Mouse (Mus musculus): ENCODE data around the gene Cdon.
"Not testable (repeated sequence)": the region's sequence is repeated elsewhere in the genome, so short reads cannot be mapped to it uniquely, and the experiment has no call there.

Cdon gene

DNA sequence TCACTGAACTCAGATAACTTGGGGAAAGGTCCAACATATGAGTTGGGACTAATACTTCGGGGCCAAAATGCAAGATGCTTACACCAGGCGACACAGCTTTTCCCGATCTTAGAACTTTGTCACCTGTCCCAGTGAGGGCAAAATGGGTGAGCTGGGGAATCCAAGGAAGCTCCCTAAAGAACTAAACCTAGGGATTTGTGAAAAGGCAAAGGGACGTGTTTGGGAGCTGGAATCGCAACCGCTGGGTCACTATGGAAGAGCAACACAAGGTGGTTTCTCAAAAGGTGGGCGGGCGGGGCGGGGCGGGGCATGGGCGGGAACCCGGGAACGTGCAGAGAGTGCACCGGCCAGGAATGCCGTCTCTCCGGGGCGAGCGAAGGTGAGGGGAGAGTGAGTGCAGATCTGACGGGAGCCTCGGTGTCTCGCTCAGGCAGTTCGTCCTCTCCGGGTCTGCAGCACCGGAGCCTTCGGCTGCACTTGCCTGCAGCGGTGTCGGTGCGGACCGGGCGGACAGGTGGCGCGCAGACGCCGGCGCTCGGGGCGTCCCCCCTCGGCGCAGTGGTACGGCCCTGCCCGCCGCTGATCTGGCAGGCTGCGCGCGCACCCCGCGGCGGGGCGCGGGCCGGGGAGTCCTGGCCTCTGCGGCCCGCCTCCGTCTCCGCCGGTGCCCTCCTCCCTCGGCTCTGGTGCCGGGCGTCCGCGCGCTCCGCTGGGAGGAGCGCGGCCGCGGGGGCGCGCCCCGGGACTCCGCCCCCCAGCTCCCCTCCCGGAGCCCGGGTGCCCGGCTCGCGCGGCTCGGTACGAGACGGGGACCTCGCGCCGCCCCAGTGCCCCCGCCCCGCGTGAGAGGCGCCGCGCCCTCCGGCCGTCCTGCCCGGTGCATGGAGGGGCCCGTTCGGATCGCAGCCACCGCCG lies at the start of gene Cdon:
Cdon (plus strand) TSS at position 324 of the 915 bp plus-strand sequence.
- DNase-seq (ENCODE audit: low read depth in 2 of 2, low spot score in 2 of 2), result peak; percentile 79 to 81

DNA sequence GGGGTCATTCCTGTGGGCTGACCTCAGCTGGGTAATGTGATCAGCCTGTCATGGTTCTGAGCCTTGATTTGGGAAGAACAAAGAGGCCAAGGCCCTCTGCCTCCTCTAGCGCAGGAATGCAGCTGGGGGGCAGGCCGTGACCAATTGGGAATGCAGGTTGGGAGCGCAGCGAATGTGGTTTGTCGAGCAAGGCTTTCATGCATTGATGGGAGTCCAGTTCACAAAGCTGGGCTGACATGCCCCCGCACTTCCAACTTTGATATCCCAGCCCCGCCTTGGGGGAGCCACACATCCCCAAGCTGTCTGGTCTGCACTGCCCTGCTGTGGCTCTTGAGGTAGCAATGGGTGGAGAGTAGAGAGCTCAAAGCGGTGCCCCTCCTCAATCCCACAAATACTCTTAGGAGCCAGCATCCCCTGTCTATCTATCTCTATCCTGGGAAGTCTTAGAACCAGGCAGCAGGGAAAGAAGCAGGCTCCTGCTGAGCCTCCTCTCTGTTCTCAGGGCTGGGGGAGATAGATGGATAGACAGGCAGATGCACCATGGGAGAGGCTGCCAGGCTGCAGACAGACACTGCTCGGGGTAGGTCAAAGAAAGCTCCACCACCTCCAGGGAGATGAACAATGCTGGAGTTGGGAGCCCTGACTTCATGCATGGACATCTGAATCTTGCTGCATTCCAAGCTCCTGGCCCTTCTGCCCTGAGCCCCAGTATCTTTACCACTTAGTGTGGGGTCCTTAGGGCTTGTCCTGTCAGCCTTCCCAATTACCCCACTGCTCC lies 48.4 kb upstream of the Cdon start:
- DNase-seq (ENCODE audit: low read depth in 2 of 2, low spot score in 2 of 2), result no peak

DNA sequence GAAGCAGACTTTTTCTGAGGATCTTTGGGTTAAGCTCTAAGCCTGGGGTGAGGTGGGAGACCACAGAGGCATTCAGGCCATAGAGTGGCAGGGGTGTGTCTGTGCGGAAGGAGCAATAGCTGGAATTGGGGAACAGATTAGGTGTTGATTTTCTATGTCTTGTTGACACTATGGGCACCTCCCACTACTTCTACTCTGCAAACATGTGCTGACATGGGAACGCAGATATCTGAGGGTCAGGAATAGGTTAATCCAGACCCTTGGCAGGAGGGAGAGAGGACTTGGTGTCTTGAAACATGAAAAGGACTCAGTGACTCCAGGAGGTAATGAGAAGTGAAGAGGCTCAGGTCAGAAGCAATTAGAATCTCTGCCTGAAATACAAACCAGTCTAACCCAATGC lies 43.0 kb upstream of the Cdon start:
- no peak for DNase-seq (ENCODE audit: low read depth in 2 of 2, low spot score in 2 of 2)

DNA sequence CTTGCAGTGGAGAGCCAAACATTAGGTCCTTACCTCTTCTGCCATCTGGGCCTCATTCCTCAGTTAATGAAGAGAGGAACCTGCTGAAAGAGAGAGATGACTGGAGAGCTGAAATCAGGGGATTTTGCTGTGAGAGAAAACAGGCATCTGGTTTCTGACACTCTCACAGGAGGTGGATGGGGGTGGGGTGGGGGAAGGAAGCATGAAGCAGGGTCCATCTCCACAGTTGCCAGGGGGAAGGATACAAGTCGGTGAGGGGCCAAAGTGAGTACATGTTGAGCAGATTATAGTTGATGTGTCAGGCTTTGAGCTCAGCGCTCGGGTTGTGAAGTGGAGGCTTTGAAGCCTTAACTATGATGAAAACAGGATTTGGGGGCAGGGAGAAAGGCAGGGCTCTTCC lies 41.9 kb upstream of the Cdon start:
- no peak for DNase-seq (ENCODE audit: low read depth in 2 of 2, low spot score in 2 of 2)

DNA sequence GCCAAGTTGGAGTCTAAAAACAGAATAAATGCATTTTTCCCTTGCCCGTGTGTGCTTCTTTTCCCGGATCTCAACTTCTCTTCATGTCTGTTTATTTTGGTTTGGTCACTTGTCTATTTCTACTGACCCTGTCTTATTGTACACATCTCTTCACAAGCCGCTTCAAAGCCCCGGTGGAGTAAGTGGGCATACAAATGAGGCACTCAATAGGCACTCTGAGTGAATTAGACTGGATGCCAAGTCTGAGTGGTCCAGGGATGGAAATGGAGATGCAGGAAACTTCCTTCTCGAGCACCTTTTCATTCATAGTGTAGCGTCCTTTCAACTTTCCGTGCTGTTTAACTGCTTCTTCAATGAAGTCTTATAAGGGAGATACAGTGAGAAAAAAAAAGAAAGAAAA lies 21.0 kb upstream of the Cdon start:
- no peak for DNase-seq (ENCODE audit: low read depth in 2 of 2, low spot score in 2 of 2)

DNA sequence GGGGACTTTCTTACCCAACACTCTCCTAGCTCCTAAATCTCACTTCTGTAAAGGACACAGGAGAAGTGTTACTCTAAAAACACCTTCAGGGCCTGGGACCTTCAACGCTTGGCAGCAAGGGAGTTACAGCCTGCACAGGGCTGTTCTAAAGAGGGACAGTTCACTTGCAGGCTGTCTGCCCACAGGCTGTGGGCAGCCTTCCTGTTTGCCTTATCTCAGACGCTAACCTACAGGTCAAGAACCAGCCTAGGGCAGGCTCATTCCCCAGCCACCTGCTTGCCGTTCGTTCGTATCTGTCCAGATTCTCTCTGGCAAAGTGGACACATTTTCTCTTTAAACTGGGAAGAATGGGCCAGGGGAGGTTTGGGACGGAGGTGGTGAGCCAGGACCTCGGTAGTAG lies 20.5 kb upstream of the Cdon start:
- no peak for DNase-seq (ENCODE audit: low read depth in 2 of 2, low spot score in 2 of 2)

DNA sequence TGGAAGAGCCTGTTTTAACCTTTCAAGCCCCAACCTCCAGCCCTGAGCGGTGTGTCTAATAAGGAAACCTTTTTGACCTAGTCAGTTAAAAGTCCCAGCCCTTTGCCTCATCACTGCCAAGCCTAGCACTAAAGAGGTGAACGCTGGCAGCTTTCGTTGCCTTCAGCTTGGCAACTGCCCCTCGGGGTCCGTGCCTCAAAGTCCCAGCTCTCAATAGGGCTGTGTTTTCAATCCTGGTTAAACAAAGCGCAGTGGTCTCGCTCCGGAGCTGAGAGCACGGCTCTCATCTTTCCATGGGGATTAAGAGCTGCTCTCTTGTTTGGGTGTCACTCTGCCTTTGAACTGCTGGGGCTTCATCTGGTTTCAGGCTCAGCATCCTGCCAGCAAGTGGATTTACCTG lies 20.1 kb upstream of the Cdon start:
- no peak for DNase-seq (ENCODE audit: low read depth in 2 of 2, low spot score in 2 of 2)

DNA sequence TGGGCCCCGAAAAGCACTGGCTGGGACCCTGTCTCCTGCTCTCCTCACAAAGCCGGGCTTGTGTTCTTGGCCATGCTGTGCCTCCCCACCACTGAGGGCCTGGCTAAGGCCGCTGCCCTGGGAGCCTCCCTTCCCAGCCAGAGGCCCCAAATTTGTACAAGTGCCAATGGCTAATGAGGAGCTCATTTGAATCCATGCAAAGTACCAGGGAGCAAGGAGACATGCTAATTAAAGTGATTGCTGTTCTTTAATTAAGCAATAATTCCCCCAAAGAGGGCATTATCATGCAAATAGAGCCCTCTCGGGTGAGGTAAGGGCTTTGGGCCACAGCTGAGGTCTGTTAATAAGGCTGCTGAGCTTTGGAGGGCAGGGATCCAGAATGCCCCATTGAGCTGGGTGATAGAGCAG lies 18.3 kb upstream of the Cdon start:
- DNase-seq (ENCODE audit: low read depth in 2 of 2, low spot score in 2 of 2), result no peak

DNA sequence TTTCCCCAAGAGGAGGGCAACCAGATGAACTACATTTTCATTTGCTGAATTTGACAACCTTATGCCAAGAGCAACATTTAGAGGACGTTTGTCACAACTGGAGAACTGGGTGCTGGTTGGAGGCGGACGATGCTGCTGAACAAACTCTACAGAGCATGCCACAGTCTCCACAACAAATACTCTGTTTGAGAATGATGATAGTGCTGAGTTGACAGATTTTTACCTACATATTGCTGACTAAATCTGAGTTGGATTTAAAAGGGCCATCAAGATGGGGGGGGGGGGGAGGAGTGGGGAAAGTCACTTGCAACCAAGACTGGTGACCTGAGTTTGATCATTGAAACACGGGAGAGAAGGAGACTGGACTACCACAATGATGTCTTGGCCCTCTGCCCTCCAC lies 17.4 kb upstream of the Cdon start:
- no peak for DNase-seq (ENCODE audit: low read depth in 2 of 2, low spot score in 2 of 2)

DNA sequence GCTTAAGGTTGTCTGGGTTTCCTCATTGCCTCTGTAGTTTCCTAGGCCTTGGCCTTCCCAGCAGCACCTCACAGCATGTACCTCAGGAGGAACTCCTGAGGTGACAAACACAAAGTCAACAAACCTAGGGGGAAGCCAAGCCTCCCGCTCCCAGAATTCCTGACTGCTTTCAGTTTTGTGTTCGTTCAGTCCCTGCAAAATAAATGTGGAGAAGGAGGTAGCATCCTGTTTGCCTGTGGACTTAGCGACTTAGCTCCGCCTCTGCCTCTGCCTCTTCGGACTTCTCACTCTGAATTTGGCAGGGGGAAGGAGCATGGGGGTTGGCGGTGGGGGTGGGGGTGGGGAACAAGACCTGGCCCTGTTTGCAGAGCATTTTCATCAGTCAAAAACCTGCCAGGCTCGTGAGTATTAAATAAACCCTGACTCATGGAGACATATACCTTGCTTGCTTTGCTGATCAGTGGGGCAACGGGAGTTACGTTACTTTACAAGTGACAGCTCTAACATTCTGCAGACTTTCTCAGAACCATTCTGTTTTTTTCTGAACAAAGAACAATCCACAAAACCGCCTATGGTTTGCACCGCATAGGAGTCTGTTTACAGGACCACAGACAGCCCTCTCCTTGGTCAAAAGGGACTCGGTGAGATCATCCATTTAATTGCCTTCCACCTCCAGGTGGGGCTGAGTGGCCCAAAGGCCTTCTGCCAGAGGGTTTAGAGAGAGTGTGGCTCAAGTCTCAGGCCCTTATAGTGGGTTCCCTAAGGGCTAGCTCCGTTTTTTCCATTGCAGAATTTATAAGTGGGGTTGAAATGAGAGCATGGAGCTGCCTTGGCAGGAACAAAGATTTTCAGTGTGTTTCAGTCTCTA lies 15.7 kb upstream of the Cdon start:
- no peak for DNase-seq (ENCODE audit: low read depth in 2 of 2, low spot score in 2 of 2)

DNA sequence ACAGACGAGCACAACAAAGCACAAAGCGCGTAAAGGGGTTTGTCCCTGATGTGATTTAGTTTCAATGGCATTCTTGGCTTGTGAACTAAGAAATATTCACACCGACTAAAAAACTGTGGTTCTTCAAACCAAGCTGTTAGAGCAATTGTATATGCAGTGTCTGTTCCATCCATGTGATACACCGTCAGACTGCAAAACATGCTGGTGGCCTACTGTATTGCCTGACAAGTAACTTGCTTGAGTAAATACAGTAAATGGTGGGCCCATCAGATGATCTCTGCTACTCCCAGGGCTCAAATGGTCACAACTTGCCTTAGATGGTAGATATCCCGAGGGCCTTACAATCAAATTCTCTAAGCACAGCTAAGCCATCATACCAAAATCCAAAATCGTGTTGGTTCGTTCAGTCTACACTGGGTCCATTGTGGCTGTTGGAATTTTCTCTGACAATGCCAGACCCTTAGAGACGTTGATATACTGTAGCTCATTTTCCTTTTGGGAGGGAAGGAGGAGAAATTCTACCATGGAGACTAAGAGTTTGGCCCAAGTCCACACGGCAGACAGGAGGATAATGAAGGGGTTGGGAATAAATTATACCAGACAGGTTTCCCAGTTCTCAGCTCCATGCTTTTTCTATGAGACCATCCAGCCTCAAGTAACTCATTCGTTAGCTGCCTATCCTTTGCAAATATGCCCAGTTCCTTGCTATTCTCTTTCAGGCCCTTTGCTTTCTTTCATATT lies 9.5 kb upstream of the Cdon start:
- no peak for DNase-seq (ENCODE audit: low read depth in 2 of 2, low spot score in 2 of 2)

DNA sequence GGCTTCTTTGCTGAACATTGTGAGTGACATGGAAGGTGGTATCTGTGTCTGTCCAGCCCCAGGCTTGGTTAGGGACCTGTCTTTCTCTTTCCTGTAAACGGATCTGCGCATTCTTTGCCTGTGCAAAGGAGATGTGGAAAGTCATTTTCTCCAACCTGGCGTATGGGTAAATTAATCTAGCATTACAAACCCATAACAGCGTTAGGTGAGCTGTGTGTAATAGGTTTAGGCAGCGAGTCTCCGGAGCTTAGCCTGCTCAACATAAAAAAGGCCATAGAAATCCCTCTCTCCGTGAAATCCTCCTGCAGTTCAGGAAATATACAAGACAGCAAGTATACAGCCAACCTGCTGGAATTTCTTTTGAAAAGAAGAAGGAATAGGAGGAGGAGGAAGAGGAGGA lies 9.0 kb upstream of the Cdon start:
- no peak for DNase-seq (ENCODE audit: low read depth in 2 of 2, low spot score in 2 of 2)

DNA sequence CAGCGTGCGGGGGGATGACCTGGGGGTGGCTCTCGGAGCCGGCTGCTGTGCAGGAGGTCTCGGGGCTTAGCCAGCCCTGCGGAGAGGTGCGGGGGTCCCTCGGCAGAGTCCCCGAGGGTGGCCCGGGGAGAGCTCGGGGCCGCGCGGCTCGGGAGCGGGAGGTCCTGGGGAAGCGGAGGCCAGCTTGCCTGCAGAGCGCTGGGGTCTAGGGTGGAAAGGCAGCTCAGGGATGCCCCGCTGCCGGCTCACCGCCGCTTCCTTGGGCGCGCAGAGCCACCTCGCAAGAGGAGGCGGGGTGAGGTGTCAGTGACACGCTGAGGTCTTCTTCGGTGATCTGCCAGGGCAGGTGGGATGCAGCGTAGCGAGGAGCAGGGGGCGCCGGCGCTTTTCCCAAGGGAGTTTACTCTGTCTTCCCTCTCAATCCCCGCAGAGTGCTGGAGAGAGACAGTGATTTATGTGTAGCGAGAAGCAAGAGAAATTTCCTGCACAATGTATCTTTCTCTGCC lies 855 bp downstream of the Cdon start:
- DNase-seq (ENCODE audit: low read depth in 2 of 2, low spot score in 2 of 2), result peak; percentile 50 to 63

DNA sequence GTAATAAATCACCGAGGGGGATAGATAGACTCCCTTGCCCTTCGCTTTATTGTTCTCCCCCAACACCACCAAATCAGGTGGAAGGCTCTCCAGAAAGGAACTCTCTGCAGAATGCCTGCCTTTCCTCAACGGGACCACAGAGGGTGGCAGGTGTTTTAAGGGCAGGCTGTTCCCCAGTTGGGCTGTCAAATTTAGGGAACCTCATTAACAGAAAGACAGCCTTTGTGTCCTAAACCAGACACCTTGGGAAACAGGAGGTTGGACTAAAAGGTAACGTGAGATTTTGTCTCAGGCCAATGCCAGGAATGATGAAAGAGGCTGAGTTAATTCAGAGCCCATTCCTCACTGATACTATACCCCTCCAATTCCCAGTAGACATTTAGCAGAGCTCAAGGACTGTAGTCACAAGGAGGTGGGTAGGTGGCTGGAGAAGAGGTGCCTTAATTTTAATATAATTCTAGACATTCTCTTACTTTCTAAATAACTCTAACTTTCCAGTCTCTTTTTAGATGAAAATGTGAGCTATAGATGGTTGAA lies 1.5 kb downstream of the Cdon start:
- DNase-seq (ENCODE audit: low read depth in 2 of 2, low spot score in 2 of 2), result no peak

DNA sequence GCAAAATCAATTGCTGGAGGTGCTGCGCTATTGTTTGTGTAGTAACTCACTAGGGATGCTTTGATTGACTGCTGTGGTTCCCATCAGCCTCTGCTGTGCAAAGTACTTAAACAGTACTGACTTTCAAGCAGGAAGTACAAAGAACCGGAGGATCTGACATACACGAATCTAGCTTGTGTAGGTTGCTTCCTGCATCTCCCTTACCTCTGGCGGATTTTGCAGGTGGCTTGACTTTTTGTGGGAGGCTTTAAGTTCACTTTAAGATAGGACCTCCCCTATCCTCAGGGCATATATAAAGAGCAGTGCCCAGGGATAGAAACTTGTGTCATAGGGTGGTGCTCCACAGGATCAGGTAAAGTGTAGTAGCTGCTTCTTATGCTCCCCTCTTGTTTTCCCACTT lies 2.3 kb downstream of the Cdon start:
- peak; percentile 13 to 44 for DNase-seq (ENCODE audit: low read depth in 2 of 2, low spot score in 2 of 2)

DNA sequence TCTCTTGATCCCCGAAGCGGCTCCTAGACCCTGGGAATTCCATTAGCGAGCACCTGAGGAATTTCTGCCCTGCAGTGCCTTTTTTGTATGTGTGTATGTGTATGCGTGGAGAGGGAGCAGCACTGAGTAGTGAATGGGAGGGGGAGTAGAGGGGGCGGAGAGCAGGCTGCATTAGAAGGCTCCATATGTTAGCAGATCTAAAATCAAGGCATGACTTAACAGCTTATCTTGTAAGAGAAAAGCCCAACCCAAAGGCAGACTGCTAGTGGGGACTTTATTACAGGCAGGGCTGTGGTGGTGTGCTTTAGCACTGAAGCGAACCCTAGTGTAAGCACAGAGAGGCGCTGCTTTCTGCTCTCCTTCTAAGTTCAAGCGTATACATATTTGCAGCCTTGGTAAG lies 3.7 kb downstream of the Cdon start:
- DNase-seq (ENCODE audit: low read depth in 2 of 2, low spot score in 2 of 2), result no peak

DNA sequence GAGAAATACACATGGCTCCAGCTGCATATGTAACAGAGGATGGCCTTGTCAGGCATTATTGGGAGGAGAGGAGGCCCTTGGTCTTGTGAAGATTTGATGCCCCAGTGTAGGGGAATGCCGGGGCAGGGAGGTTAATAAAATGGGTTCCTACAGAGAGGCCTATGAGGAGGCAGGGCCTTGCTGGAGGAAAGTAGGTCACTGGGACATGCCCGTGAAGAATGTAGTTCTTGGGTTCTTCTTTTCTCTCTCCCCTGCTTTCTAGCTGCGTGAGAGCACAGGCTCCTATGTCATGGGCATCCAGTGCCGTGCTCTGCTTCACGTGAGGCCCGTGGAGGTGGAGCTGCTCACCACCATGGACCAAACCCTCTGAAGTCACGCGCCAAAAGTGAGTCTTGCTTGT lies 9.5 kb downstream of the Cdon start:
- no peak for DNase-seq (ENCODE audit: low read depth in 2 of 2, low spot score in 2 of 2)

DNA sequence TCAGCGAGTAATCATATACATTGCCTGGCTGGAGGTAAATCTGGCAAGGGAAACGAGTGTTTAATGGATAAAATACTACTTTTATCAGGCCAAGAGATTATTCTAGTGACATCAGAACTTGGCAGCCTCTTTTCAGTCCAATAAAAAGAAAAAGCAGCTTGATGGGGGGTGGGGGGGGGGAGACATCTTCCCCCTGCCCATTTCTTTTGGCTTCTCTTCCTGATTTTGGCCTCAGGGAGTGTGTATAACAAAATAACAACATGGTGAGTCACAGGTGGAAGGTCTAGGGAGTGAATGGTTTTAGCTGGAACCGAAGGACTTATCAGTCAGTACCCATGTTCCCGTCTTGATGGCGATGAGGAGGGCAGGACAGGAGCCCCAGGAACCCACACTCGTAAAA lies 10.5 kb downstream of the Cdon start:
- no peak for DNase-seq (ENCODE audit: low read depth in 2 of 2, low spot score in 2 of 2)

DNA sequence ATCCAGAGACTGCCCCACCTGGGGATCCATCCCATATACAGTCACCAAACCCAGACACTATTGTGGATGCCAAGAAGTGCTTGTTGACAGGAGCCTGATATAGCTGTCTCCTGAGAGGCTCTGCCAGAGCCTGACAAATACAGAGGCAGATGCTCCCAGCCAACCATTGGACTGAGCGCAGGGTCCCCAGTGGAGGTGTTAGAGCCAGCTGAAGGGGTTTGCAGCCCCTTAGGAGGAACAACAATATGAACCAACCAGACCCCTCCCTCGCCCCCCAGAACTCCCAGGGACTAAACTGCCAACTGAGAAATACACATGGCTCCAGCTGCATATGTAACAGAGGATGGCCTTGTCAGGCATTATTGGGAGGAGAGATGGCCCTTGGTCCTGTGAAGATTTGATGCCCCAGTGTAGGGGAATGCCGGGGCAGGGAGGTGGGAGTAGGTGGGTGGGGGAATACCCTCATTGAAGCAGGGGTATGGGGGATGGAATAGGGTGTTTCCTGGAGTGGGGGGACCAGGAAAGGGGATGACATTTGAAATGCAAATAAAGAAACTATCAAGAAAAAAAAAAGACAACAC lies 11.9 kb downstream of the Cdon start:
- not testable (repeated sequence) for DNase-seq (ENCODE audit: low read depth in 2 of 2, low spot score in 2 of 2)

DNA sequence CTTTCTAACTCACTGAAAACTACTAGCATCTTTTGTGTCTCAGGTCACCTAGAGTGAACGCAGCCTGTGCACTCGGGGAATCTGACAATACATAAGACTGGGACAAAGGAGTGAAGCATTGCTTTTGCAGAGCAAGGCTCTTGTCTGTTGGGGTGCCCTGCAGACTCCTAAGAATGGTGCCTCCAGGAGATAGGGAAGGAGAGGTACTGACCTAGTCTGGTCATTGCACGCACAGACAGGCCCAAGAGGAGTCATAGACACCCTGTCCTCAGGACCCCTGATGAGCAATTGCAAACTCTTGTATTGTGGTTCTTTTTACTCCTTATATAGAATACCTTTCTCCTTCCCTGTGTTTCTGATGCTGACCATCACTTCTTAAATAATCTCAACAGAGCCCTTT lies 13.4 kb downstream of the Cdon start:
- no peak for DNase-seq (ENCODE audit: low read depth in 2 of 2, low spot score in 2 of 2)

Measured in CD8-positive naive resting alpha-beta T cell, adult 2 months (primary cell).